Mouse (Mus musculus): ENCODE measurements at regions not wholly inside any gene's neighbourhood (a gene's known extent, or its start where the extent isn't known, plus 50 kb on each side); places are given as distances from the start of the nearest gene placed in this dataset.

DNA sequence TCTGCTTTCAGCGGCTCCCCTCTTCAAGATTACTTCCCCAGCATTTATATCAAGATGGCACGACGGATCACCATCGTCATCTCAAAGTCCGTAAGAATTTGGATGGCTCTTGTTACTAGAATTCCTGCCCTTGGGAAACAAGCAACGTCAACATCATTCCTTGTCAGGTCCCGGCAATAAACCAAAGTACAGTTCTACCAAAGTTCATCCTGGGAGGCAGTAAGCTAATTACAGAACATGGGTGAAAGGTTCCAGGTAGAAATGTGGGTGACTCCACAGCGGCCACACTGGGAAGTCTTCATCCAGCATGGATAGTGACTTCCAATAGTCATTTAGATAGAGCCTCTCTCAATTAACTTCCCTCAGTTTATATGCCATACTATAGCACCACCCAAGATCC, 110.6 kb downstream of the Gm826 start:
- TF ChIP-seq POLR2A (IDR thresholded peaks at IDR 0.05; ENCODE audit: borderline replicate concordance, insufficient read depth, low read length): no peak
- no peak for TF ChIP-seq CTCF (IDR thresholded peaks at IDR 0.05; ENCODE audit: borderline replicate concordance, insufficient read depth, low read depth, low read length)
